In genomic region chr5:106457111-106457925, GRCm38 (mm10) we compare ENCODE assay signal across 8 mouse cellular contexts. TPM values are rescaled to one million over a fixed set of nuclear protein-coding genes. Genes with fewer than 3 reads are reported as not detected.
DNase-seq lines count a peak whose midpoint lies in the region; ATAC-seq lines count a peak whose summit lies in the region.

No protein-coding gene starts in this region.

- no peak overlapping the region for H3K9ac ChIP-seq in embryonic facial prominence, embryonic 12.5 days
- no peak overlapping the region for H3K9ac ChIP-seq in stomach, embryonic 14.5 days (replicated peaks; ENCODE audit: low read depth, low read length)

- H3K4me1 ChIP-seq in embryonic facial prominence, embryonic 12.5 days: peaks cover 15% of the 10 kb centered on the region
- H3K4me1 ChIP-seq in stomach, embryonic 14.5 days (ENCODE audit: control insufficient read depth, insufficient read depth, low read length): 0 out of 2 replicates have a peak, but pooled peaks cover 4% of the 10 kb centered on the region

- no peak for ATAC-seq in embryonic facial prominence, embryonic 12.5 days (ENCODE audit: insufficient number of reproducible peaks, insufficient read depth, low FRiP score, low TSS enrichment)
- no peak for ATAC-seq in stomach, embryonic 14.5 days (ENCODE audit: insufficient number of reproducible peaks, insufficient read depth, low FRiP score, low read depth)
- no peak for ATAC-seq in granulocyte monocyte progenitor cell, adult 5-6 weeks (replicated peaks; ENCODE audit: poor library complexity, severe bottlenecking)

- no peak overlapping the region; the same call in 1 of the 2 replicates for H3K4me3 ChIP-seq in embryonic facial prominence, embryonic 12.5 days
- H3K4me3 ChIP-seq in stomach, embryonic 14.5 days (ENCODE audit: low read depth, low read length): peak overlapping the region; percentile 36; the same call in 1 of the 2 replicates

- no peaks in the 10 kb centered on the region for H3K9me3 ChIP-seq in embryonic facial prominence, embryonic 12.5 days
- no peaks in the 10 kb centered on the region for H3K9me3 ChIP-seq in stomach, embryonic 14.5 days (ENCODE audit: control insufficient read depth, low read depth, low read length)

- no peak overlapping the region for H3K27ac ChIP-seq in embryonic facial prominence, embryonic 12.5 days
- H3K27ac ChIP-seq in stomach, embryonic 14.5 days (ENCODE audit: low read length): no peak overlapping the region

- H3K36me3 ChIP-seq in embryonic facial prominence, embryonic 12.5 days: no peaks in the 10 kb centered on the region
- no peaks in the 10 kb centered on the region for H3K36me3 ChIP-seq in stomach, embryonic 14.5 days (ENCODE audit: control insufficient read depth, insufficient read depth, low read length)

- DNase-seq in kidney, postnatal 4 days: peak; percentile 42 to 58
- no peak for DNase-seq in kidney, postnatal 36 days
- peak; percentile 23 for DNase-seq in induced T-regulatory cell, adult 2 months (ENCODE audit: low read depth)
- no peak for DNase-seq in ovary, postnatal 10 days (ENCODE audit: low spot score)
- no peak for DNase-seq in gastrocnemius, postnatal 4 days (ENCODE audit: low spot score in 2 of 2)

- H3K4me2 ChIP-seq in embryonic facial prominence, embryonic 12.5 days (replicated peaks): peak overlapping the region; percentile 94; the same call in 1 of the 2 replicates
- no peak overlapping the region for H3K4me2 ChIP-seq in stomach, embryonic 14.5 days (replicated peaks; ENCODE audit: low read depth, low read length)

- under 1% methylated on average over 63 of the region's 63 CpGs for WGBS in embryonic facial prominence, embryonic 12.5 days
- WGBS in stomach, embryonic 14.5 days: under 1% methylated on average over 63 of the region's 63 CpGs

- H3K27me3 ChIP-seq in embryonic facial prominence, embryonic 12.5 days: peaks cover 88% of the 10 kb centered on the region
- peaks cover 67% of the 10 kb centered on the region for H3K27me3 ChIP-seq in stomach, embryonic 14.5 days (ENCODE audit: control insufficient read depth, insufficient read depth, low read length)

RNA-seq across cellular contexts. Expression of gene Barhl2, which starts 0.6 kb away (rescaled TPM):
- not detected in 2 replicates for polyA plus RNA-seq in embryonic facial prominence, embryonic 12.5 days (2016; fragmentation: Nextera tagmentation; extraction: Ambion mirVana)
- not detected in 2 replicates for polyA plus RNA-seq in stomach, embryonic 14.5 days (2014; fragmentation: Nextera tagmentation; extraction: Ambion mirVana)
- total RNA-seq in gastrocnemius, postnatal 4 days (2021): not detected
- not detected in 2 replicates for total RNA-seq in granulocyte monocyte progenitor cell, adult 5-6 weeks (2014; fragmentation: Nextera tagmentation)
- total RNA-seq in granulocyte monocyte progenitor cell, adult 5-6 weeks (2017): not detected in 2 replicates

Comparison
In these comparisons a context has a peak if more than half of its experiments do, and no peak if none do; other contexts are left out.
1. DNase-seq: peak in kidney, postnatal 4 days (2 of 2) and induced T-regulatory cell, adult 2 months (single experiment); none in kidney, postnatal 36 days (0 of 2), ovary, postnatal 10 days (single experiment) and gastrocnemius, postnatal 4 days (0 of 2).